Mouse (Mus musculus) kidney, adult 18-20 months (tissue): Measurements from ENCODE around the gene Pknox2.
A peak's percentile ranks its signal among the peaks of the same experiment; 100 is the strongest.

Experiments used
- DNase-seq: peaks from one replicate; pipeline ENCODE4 v3.0.0; 2021

Gene Pknox2

DNA sequence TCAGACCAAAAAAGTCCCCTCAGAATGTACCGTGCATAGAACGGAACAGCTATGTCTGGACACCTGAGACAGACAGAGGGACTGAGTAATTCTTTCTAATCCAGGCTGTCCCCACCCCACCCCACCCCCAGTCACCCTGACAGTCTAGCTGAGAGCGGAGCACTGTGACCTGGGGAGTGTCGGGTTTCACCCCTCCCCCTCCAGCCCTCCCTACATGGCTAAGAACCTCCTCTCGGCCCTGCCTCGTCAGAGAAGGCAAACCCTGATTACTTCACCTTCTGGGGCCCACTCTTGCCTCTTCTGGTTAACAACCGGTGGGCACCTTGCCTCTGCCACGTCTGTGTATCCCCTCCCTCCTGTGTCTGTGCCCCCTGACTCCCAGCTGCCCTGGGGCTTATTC, 7.7 kb downstream of the Pknox2 start:
- peak; percentile 25 for DNase-seq

DNA sequence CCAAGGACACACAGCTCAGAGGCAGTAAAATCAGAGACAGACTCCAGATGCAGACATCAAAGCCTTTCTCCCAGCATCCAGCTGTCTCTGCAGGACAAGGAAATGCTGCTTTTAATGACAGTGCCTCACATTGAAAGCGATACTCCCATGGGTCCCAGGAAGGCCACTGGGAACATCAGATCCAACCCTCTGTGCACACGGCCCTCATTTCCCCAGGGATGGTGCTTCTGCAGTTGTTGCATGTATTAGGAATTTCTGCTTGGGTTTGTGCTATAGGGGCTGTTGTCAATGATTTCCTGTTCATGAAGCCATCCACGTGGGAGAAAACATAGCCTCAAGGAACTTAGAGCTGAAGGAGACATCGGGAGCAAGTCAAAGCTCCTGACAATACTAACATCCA, 8.3 kb downstream of the Pknox2 start:
- no peak for DNase-seq

DNA sequence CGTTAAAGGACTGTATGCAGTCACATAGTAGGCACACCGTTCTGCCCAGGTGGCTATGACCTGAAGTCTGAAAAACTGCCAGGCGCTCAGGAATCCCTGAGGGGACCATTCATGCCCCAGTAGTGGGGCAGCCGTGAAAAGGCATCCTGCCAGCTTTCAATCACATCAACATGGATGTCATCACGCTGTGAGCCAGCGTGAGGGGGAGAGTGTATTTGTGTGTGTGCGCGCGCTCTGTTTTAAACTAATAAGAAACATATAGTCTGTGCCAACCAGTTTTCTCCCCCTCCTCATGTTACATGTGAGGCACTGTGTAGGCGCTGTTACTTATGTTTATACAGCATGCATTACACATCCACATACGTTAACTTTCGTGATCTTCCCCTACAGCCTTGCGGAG, 10.9 kb downstream of the Pknox2 start:
- DNase-seq, result no peak

DNA sequence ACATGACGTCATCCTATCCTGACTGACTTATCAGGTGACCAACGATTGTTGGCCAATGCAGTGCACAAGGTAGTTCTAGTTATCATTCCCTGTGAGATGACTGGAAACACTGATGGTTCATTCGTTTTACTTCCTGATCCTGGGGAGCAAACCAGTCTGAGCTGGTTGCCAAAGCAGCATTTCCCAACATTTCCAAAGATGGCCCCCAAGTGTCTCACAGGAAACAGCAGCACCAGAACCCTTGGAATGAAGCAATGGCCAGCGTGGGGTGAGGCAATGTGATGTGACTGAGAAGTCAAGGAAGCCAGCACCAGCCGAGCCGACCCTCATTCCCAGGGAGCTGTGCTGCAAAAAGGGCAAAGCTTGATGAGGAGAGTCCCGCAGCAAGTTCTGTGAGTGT, 13.7 kb downstream of the Pknox2 start:
- no peak for DNase-seq

DNA sequence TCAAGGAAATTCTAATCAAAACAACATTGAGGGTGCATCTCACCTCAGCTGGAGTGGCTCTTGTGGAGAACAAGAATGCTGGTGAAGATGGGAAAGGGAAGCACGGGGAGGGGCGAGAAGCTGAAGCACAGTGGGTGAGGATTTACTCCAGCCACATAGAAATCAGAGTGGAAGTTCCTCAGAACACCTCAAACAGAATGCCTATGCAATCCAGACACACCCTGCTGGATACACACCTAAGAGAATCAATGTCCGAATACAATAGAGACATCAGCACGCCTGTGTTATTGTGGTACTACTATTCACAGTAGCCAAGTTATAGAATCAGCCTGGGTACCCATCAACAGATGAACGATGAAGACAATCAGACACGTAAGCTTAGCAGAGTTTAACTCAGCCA, 18.2 kb downstream of the Pknox2 start:
- DNase-seq, result no peak

DNA sequence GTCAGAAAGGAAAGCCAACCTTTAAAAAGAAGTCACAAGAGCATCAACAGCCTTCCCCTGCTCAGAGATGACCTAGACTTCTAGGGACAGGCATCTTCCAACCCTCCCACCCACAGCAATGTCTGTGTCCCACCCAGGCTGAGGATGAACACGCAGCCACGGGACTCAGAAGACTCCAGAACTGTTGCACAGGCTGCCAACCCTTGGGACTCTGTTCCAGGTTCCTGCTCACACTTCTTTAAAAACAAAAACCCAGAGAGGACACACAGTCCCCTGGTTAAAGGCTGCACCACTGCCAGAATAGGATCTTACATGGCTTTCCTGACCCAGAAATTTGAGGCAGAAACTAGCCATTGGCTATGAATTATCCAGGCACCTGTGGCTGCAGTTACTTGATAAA, 21.0 kb downstream of the Pknox2 start:
- no peak for DNase-seq

DNA sequence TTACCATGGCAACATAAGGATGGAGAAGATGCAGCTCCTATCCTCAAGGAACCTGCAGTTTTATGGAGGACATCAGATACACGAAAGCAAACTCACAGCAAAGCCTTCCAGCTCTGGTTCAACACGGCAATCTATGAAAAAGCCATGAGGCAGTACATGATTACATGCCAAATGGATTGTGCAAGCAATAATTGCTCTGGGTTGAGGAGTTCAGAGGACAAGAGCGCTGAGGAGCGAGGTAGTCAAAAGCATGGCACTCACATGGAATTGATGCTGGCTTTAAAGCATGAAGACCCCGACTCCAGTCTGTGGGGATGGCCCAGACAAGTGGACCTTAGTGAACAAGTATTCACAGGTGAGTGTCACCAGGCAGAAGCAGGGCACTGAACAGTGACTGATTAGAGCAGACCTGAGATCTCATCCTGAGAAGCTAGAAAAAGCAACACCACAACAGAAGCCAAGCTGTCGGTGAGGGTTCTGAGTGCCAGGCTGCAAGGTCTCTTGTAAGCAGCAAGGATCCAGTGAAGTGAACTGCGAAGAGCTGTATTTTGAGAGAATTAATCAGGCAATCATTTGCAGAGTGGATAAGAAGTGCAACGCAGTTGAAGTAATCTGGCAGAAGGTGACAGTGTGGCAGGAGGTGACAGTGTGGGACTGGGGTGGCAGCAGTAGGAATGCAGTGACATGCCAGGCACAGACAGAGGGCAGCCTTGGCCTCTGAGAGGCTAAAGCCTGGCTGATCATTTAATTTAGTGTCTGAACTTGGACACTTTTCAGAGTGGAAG, 22.3 kb downstream of the Pknox2 start:
- DNase-seq, result no peak

DNA sequence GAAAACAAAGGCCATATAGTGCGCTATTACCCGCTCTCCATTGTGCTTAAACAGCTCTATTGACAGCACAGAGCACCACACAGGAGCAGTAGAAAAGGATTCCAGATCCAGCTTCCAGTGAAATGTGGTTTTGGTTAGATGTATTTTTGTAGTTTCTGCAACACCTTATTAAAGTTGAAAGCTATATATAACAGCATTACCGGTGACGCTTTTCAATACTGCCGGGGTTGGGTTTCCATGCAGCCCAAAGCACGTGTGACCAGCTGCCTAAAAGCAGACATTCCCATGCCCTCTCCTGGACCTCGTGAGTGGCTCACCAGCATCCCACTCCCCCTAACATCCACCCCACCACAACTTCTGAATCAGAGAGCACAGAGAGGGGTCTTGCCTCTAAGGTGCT, 23.8 kb downstream of the Pknox2 start:
- DNase-seq, result no peak

DNA sequence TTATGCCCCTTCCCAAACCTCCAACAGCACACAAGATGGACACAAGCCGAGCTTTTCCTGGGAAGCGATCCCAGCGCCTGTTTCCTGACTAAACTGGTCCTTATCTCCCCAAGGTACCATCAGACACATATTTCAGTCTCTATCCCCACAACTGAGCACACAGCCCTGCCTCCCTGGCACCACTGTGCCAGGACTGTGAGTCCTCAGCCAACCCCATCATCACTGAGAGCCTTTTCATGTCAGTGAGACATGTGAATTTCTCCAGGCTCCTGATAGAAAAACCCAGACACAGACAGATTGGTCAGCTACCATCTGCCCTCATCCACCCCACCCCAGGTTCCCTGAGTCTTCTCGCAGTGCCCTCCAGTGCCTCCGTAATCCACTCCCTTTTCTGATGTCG, 24.2 kb downstream of the Pknox2 start:
- DNase-seq, result no peak

DNA sequence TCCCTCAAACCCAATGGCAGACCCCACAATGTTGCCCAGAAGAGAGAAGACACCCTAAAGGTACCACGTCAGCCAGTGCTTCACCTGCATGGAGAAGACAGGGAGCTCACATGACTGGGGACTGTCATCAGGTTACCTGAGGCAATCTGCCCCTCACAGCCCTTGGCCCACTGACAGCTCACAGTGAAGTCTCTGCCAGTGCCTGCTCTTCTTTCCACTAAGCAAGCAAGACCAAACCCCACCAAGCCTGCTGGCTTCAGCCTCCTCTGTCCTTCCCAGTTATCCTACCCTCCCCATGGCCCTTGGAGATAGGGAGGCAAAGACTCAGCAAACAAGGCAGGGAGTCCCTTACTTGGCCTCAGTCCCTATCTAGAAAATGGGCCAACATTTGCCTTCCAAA, 24.8 kb downstream of the Pknox2 start:
- DNase-seq, result no peak

DNA sequence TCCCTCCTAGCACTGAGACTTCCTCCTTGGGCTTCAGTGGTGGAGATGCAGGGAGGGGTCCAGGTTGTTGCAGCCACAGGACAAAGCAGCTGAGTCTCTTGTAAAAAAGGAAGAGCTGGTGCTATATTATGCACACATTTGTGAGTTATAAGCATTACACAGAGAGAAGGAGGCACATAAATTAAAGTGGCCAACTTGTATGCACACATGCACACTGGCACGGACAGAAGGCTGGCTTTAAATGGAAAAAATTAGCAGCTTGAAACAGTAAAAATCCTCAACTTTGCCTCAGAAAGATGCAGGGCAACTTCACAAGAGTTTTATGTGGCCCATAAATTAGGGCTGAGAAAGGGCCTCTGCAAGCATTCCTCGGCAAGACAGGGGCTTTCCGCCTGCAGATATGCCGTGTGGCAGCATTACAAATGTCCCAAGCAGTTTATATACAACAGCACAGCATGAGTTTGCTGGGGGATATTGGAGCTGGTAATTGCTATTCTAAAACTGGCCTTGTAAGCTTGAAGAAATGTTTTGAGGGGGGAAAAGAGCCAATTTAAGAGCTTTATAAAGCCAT, 25.4 kb downstream of the Pknox2 start:
- no peak for DNase-seq

DNA sequence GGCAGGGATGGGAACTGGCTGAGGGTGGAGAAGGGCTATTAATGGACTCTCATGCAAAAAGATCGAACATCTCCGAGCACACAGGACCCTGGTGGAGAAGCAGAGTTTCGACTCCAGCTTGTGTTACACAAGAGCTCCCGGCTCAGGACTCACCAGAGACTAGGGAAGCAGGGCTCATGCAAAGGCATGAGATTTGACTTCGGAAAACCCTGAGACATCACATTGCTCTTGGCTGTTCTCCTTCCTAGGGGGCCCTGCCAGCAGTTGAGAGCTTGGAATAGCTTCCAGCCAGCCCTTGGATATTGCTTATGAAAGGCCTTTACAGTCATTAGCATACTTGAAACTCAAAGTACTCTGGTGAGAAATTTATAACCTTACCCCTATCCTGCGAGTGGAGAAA, 26.4 kb downstream of the Pknox2 start:
- DNase-seq, result no peak

DNA sequence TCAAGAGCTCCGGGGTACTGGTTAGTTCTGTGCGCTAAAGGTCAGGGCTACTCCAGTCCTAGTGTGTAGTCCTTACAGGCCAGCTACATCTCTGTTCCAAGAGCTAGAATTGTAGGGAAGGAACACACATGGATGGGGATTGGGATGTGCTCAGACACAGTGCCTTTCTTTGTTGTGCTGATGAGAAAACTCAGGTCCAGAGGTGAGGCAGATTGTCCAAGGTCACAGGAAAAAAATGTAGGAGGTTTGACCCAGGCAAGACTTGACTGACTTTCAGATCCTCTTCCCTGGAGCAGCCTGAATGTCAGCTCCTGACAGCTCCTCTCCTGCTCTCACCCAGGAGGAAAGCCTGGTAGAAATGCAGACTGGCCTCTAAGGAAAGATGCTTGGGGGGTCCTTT, 29.7 kb downstream of the Pknox2 start:
- no peak for DNase-seq

DNA sequence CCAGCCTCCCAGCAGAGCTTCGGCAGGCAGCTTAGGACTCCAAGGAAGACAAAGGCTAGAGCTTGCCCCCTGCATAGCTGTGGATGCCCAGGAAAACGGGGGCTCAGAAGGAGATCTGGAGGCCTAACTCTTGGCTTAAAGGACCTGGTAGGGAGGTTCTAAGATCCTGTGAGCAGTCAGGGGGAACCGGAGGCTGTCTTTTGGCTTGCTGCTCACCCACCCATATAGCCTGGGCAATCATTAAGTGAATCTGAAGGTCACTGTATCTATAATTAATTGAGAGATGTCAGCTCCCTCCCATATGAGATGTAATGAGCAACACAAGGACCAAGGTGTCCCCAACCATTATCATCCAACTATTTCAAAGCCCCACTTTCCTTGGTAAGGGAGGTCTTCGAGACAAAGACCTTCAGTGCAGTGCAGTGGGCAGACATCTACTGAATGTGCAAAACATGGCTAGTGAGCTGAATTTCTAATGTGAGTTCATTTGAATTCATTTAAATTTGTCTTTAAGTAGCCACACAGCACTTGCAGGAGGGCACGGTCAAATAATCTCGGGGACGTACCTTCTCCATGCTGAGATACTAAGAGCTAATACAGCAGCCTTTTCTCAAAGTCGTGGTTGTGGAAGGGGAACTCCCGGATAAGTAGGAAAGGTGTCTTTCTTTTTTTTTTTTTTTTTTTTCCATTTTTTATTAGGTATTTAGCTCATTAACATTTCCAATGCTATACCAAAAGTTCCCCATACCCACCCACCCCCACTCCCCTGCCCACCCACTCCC, 30.4 kb downstream of the Pknox2 start:
- DNase-seq, result no peak

DNA sequence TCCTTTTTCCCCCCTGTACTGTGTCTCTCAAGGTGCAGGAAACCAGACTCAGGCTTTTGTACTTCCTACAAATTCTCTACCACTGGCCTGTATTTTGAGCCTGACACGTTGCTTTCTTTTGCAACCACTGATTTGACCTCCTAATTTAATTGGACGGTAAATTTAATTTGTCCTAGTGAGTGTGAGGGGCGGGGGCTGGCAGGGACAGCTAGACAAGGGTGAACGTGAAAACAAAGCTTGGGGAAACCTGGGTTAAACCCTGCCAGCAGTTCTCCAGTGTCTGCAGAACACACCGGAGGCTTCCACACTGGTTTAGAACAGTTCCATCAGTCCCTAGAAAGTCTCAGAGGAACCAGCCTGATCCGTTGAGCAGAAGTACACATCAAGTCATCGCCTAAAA, 31.4 kb downstream of the Pknox2 start:
- DNase-seq, result no peak

DNA sequence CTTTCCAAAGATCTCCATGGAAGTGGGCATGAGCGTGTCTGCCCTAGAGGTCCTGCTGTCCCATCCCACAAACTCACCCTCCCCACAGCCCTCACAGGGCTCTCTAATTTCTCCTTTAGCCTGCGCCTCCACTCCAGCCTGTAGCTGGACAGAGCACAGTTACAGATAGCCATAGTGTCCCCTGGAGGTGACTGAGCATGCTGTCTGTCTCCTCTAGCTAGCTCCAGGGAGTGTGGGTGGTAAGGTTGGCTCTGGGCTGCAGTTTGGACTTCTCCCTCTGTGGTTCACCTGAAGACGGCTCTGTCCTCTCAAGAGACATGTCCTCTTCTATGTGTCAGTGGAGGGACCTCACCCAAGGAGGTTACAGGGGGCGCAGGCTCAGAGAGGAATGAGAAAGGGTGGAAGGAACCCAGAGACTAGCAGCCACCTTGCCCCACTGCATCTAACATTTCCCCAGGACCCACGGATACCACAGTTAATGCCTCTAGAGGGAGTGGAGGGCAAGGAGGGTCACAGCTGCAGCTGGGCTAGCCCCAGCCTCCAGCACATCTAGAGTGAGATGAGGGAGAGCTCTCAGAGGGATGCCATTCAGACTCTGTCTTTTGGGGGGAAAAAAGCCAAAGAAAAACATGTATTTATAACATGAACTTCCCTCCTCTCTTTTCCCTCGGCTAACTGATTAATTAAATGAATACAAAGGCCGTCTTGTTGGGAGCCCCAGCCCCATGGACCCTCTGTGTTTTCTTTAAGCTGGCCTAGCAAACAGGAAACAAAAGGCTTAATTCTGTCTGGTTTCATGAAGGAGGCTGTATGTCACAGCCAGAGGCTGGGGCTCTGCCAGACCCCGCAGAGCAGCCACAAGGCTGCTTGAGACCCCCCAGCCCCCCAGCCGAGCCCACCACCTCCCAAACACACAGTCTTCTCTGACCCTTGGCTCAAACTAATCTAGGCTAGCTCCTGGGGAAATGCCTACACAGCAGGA, 32.6 kb downstream of the Pknox2 start:
- DNase-seq, result no peak

DNA sequence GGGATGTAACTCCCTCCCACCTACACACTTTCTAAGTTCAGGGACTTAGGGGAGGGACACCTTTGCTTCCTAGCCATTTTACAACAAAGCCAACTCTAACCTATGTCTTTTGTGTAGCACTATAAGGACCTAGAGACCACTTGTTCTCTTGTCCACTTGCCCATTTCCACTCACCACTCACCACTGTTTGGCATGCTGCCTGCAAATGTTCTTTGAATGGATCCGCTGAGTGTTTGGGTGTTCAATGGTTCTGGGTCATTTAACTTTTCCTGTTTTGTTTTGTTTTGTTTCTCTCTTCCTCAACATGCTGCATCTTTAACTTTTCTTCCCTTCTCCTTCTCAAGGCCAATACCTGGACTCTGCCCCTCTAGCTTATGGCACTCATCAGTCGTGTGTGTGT, 39.7 kb downstream of the Pknox2 start:
- DNase-seq, result no peak

DNA sequence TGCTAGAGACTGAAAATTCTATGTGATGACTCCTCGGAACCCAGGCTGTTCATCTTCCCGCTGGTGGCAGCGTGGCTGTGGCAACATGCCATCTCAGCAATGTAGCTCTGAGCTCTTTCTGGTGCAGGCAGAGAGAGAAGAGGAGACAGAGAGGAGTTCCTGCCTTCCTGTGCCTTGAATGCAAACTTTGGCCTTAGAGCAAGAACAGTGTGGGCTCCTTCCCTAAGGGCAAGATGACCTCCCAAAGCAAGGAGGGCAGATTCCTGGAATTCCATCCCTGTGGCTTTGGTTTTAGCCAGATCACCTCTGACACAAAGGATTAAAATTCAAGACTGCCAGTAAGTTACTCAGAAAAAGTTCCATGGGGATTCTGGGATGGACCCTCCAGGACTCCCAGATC, 40.4 kb downstream of the Pknox2 start:
- no peak for DNase-seq

DNA sequence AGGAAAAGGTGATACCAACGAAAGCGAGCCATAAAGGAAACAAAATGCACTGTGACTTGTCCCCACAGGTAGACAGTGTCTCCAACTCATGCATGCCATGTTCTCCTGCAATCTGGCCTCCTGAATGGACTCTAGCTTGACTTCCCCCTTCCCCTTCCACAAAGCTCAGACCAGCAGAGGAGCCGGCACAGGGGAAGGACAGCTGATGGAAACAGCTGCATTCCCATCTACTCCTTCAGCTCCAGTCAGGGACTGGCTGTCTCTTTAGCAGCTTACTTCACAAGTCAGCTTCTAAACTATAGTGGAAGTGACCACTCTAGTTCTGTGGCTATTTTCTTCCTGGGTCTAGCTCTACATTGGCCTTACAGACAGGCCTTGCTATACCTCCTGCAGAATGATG, 43.0 kb downstream of the Pknox2 start:
- no peak for DNase-seq

DNA sequence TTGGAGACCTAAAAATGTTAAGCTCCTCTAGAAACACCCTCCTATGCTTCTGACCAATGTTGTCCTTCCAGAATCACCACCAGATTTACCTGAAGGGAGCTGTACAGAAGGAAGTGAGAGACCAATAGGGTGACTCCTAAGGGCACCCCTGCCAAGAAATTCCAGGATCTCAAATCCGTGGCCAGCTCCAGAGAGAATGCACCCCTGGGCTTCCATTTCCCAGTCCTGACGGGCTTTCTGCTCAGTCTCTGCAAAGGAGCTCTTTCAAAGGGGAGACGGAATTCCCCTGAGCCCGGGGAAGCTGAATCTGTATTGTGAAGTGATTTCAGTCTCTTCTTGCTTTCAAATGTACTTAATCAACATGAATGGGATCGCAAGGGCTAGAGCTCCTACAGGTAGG, 43.4 kb downstream of the Pknox2 start:
- no peak for DNase-seq

DNA sequence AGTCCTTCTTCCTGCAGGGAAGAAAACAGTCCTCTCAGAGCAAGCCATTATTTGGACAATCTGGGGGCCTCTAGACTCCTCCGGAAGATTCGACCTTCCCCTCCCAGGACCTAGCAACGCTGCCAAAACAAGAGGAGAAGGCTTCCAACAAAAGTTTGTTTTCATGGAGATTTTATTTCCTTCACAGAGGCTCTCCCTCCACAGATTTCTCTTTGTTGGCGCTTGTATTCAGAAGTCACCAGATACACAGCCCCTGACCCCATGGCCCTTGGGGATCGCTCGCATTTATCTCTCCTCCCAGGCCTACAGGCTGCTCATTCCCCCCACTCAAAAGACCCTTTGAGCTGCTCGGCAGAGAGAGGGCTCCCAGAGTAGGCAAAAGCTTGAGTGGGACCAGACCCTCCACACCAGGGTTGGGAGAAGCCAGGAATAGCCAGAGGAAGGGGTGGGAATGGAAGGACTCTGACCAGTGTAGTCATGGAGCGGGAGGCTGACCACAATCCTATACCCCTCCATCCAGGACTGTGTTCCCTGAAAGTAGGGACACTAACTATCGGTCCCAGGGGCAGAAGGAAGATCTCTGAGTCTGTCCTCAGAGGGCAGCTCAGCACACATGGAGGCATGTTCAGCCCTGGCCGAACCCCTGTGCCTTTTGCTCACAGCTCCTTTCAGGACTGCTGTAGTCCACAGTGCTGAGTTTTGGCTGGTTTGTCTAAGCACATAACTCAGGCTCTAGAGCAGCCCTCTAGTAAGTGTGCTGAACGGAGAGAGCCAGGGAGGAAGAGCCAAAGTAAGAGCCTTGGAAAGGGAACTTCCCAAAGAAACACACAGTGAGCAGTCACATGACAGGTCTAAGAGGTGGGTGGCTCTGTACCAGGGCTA, 45.9 kb downstream of the Pknox2 start:
- DNase-seq, result no peak

DNA sequence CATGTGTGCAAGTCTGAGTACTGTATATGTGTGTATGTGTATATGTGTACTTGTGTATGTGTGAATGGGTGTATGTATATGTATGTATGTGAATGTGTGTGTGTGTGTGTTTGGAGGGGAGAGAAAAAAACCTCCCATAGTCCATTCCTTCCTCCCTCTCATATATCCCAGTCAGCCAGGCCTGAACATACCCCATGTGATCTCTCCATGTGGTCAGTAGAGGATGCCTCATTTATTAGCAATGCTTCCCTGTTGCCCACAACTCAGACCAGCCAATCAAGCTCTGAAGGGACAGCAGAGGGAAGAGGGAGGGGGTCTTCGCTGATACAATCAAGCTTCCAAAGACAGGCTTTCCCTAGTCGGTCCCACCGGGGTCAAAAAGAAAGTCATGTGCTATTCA, 47.6 kb downstream of the Pknox2 start:
- no peak for DNase-seq
